Mouse (Mus musculus) layer of hippocampus, postnatal 25 days (tissue): ENCODE measurements around the gene B4galt1. TPM values are rescaled to one million over a fixed set of nuclear protein-coding genes. Genes with fewer than 3 reads are reported as not detected.

Source experiments
- DNase-seq, 2 experiments: peaks; one replicate each; pipeline ENCODE4 v3.0.0; 2022; ENCODE audit warnings: mixed read lengths in 2 of 2, low spot score in 1 of 2; ENCODE audit errors: extremely low spot score in 1 of 2
- total RNA-seq, 2 experiments: library from RNA; stranded (reverse); gene quantifications; 2 replicates each; pipeline ENCODE4 v1.2.3; 2021

Gene B4galt1
- total RNA-seq, 2 experiments from 2014 or later, result 6.7 to 8.3 TPM

- DNase-seq, result no peak
These were observed 19.5 kb upstream of the B4galt1 start for GRCm38 (mm10) chr4:40873320-40873719.

DNA sequence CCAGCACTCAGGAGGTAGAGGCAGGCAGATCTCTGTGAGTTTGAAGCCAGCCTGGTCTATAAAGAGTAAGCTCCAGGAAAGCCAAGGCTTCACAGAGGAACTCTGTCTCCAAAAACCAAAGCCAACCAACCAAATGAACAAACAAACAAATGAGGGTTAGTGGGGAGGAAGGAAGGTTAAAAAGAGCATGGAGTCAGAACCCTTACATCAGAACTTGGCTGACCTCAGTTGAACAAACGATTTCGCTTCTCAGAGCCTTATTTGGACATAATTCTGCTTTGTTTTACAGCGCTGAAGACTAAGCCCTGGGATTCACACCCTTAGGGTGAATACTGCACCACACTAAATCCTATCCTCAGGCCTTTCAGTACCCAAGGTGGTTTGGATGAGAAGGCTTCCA lies 18.3 kb upstream of the B4galt1 start:
- no peak for DNase-seq

DNA sequence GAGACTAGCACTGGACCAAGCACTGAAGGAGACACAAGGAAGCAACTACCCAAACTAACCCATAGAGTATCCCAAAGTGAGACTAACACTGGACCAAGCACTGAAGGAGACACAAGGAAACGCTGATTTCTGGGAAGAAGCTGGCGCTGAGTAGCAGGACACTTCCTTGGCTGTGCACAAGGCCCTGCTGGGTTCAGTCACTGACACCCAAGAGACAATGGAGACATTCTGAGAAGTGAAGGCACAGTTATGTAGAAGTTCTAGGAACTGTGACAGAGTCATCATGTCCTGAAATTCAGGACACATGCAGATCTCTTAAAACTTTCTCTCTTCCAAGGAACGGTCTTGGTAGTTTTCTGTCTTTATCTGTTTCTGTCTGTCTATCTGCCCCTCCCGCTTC lies 16.4 kb upstream of the B4galt1 start:
- no peak for DNase-seq

GRCm38 (mm10) chr4:40868554-40869232 lies 14.9 kb upstream of the B4galt1 start:
- DNase-seq, result no peak

- DNase-seq, result no peak
These were observed 10.6 kb upstream of the B4galt1 start for GRCm38 (mm10) chr4:40864361-40864760.

GRCm38 (mm10) chr4:40863340-40863739 lies 9.5 kb upstream of the B4galt1 start:
- DNase-seq, result no peak

GRCm38 (mm10) chr4:40861131-40861530 lies 7.3 kb upstream of the B4galt1 start:
- DNase-seq, result no peak

- no peak for DNase-seq
These were observed 4.1 kb upstream of the B4galt1 start for GRCm38 (mm10) chr4:40857824-40858346.

DNA sequence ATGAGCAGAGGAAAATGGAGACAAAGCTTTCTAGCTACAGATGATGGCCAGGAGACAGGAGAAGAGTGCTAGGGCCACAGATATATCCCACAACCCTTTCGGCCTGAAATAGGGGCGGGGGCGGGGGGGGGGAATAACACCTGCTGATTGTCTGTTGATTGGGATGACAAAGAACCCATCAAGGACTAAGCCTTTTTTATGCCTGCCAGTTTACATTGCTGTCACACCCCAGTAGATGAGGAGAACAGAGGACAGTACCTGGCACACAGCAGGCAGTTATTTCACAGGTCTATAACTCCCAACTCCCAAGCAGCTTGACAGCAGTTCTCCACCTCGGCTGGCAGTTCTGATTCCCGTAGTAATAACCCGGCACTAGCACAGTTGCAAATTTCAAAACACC lies 2.8 kb upstream of the B4galt1 start:
- no peak for DNase-seq

DNA sequence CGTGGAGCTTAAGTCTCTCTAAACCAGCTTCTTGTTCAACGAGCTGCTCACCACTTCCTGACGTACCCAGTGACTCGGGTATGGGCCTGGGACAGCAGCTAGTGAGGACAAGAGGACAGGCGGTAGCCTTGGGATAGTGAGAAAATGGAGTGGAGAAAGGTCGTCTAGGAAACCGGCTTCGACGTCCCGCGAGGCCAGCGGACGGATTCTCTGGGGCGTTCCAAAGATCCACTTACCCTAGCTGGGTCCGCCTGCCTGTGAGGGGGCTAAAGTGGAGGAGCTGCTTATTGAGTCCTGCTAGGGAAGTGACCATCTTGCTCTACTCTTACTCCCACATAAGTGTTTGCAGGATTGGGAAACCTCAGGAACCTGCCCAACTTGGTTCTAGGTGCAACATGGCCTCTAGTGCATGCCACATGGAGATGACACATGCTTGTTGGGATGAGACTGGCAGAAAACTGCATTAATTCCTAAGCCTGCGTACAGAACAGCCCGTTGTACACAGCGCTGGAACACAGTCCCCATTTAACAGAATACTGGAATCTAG lies 655 bp upstream of the B4galt1 start:
- DNase-seq, result no peak

GRCm38 (mm10) chr4:40852861-40853564 lies 792 bp downstream of the B4galt1 start:
- DNase-seq, result no peak

- DNase-seq, result no peak
These were observed 1.5 kb downstream of the B4galt1 start for GRCm38 (mm10) chr4:40852249-40852781.

DNA sequence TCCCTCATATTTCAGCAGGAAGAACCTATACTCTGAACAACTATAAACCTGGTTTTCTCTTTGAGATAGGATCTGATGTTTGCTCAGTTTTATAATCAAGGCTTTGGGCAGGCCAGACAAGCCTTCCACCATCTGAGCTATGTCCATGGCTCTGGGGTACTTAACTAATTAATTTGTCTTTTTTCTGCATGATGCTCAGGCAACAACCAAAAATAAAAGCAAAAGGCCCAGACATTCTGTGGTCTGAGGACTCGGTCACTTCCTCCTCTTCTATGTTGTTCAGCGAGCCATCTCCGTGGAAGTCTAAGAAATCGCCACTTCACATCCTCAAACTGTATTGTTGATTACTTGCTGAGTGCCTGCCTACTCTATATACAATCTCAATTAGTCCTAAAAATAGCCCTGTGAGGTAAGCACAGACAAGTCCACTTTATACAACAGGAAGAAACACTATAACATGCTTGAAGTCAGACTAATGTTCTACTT lies 2.0 kb downstream of the B4galt1 start:
- DNase-seq, result no peak

DNA sequence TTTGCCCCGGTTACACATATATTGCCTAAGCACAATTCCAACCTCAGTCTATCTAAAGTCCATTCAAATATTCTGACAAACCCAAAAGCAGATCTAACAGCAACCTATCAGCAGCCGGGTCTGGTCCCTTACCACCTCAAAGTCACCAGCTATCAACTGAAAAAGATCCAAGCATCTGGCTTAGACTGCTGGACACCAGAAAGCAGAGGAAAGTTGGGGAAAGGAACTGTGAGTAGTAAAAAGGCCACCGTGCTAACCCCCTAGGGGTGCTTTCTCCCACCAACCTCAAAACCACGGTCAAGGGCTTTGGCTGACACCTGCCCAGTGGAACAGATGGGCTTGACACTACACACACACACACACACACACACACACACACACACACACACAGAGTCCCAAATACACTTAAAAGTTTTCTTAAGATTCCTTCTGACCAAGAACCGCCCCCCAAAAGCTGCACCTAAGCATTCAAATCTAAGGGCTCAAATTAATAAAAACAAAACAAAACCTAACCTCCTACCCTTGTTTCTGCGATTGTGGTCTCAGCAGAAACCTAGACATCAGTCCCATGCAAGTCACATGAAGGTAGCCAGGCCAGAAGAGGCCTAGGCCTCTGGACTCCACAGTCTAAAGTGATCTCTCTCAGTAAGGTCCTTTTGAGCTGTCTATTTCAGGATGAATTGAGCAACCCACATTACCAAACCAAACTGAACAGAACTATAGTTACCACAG lies 2.6 kb downstream of the B4galt1 start:
- no peak for DNase-seq

DNA sequence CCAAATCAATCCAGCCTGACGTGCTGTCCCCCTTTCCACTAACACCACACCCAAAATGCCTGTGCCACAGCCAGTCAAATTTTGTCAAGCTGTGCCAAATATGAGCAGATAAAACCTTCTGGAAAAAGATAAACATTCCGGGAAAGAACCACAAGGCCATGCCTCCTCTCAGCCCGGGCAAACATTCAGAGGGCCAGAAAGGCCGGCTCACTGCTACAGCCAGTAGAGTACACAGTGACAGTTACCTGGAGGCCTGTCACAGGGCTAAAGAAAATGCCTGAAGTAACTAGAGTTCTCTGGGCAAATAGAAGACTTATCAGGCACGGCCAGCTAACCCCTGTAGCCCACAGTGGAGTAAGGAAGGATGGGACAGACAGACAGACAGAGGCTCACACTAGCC lies 3.2 kb downstream of the B4galt1 start:
- no peak for DNase-seq

- no peak for DNase-seq
These were observed 4.3 kb downstream of the B4galt1 start for GRCm38 (mm10) chr4:40849518-40849917.

- no peak for DNase-seq
These were observed 5.6 kb downstream of the B4galt1 start for GRCm38 (mm10) chr4:40848246-40848645.

- DNase-seq, result no peak
These were observed 6.6 kb downstream of the B4galt1 start for GRCm38 (mm10) chr4:40847160-40847559.

DNA sequence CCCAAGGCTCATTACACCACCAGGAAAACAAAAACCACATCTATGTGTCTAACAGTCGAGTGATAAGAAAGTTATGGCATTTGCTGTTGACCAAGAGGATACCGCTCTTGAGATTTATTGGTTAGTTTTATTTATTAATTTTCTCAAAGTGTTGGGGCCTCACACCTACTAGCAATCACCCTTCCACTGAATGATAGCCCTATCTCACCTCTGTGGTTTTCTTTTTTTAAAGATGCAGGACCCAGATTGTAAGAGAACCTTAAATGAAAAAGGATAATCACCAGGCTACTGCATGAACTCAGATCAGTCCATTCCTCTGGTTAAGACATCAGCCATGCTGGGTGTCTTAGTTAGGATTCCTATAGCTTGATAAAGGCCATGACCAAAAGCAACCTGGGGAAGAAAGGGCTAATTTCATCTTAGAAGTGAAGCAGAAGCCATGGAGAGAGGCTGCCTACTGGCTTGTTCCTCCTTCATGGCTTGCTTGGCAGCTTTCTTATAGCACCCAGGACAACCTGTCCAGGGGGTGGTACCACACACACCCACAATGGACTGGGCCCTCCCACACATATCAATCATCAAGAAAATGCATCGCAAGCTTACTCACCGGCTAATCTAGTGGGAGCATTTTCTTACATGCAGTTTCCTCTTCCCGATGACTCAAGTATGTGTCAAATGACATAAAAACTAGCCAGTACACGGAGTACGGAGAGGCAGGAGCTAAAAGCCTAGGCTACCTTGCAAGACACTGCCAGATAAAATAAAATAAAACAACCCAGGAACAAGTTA lies 7.5 kb downstream of the B4galt1 start:
- DNase-seq, result no peak
